Mouse (Mus musculus) layer of hippocampus, postnatal 36 days (tissue): Measurements from ENCODE around the gene Cox7b. TPM values are rescaled to one million over a fixed set of nuclear protein-coding genes. Genes with fewer than 3 reads are reported as not detected.

Experiments used
- total RNA-seq, 2 experiments: library from RNA; stranded (reverse); gene quantifications; 2 replicates each; pipeline ENCODE4 v1.2.3; 2021

The Cox7b gene
- total RNA-seq, 2 experiments from 2014 or later: 323 to 339 TPM

Other genes with a start within 250 kb of the Cox7b start
- gene Atrx, start 86.3 kb upstream of the Cox7b start, total RNA-seq: 100 to 1,000 TPM; 175 to 193 TPM
- 10 to 100 TPM; 17.2 to 17.3 TPM for gene Magt1, start 3.8 kb upstream of the Cox7b start, total RNA-seq
- 1 to 10 TPM; 8.4 to 8.9 TPM for gene Atp7a, start 11.6 kb downstream of the Cox7b start, total RNA-seq
- gene Tlr13, start 127.5 kb downstream of the Cox7b start, total RNA-seq: 1 to 10 TPM; 1.3 to 1.5 TPM
- 100 to 1,000 TPM; 452 to 497 TPM for gene Pgk1, start 171.4 kb downstream of the Cox7b start, total RNA-seq
- 10 to 100 TPM; 22.5 to 24.6 TPM for gene Taf9b, start 205.5 kb downstream of the Cox7b start, total RNA-seq
- gene Fnd3c2, start 239.7 kb downstream of the Cox7b start, total RNA-seq: not detected